Mouse (Mus musculus): Measurements from ENCODE around the gene Mypn. TPM values are rescaled to one million over a fixed set of nuclear protein-coding genes. Genes with fewer than 3 reads are reported as not detected.

The Mypn gene
- polyA plus RNA-seq, 1 experiment from 2014 or later: not detected

- Histone ChIP-seq H3K36me3 (replicated peaks) (no peaks in the 10 kb centered on the region), H3K27ac (replicated peaks) (no peak overlapping the region), H3K27me3 (replicated peaks; ENCODE audit: low read depth, poor library complexity, severe bottlenecking) (no peaks in the 10 kb centered on the region), H3K4me3 (no peak overlapping the region), H3K4me1 (no peaks in the 10 kb centered on the region), H3K9me3 (no peaks in the 10 kb centered on the region)
- DNase-seq (ENCODE audit: low spot score): no peak
- WGBS: 86% methylated on average over 8 of the region's 8 CpGs
Measured at GRCm38 (mm10) chr10:63235889-63236288, 32.1 kb upstream of the Mypn start.

DNA sequence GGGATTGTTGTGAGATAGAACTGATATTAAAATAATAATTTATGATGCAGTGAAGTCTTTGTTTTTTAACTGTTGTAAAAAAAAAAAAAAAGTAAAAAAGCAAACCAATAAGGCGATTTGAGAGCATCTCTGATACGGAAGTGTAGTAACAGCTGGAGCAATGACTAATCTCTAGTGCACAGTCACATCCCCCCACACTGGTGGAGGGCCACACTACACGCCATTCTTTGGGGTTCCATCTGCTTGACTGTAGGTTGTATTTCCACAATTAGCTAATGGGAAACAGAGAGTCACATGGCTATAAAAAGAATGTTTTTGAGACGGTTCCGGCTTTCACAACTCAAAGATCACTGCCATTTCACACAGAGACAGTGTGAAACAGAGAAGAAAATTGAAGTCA, 30.4 kb upstream of the Mypn start:
- Histone ChIP-seq H3K36me3 (replicated peaks) (no peaks in the 10 kb centered on the region), H3K27me3 (replicated peaks; ENCODE audit: low read depth, poor library complexity, severe bottlenecking) (no peaks in the 10 kb centered on the region), H3K4me1 (no peaks in the 10 kb centered on the region), H3K9me3 (no peaks in the 10 kb centered on the region), H3K27ac (replicated peaks) (no peak overlapping the region), H3K4me3 (no peak overlapping the region)
- 82% methylated on average over 5 of the region's 5 CpGs for WGBS
- no peak for DNase-seq (ENCODE audit: low spot score)

DNA sequence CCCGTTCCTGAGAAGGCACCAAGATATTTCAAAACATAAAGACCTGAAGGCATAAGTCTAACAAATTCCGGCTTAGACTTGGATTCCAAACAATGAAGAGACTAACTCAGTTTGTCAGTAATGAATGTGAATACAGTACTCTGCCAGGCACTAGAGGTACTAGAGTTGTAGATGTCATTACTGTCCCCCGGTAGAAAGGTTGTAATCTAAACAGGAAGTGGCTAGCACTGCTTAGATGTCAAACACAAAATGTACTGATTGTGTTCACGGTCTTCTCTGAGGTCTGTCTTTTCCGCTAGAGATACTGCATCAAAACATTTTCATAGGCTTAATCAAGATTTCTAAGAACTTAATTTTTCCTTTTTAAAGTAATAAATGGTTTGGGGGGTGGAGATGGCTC, 27.9 kb upstream of the Mypn start:
- DNase-seq (ENCODE audit: low spot score): no peak
- Histone ChIP-seq H3K27me3 (replicated peaks; ENCODE audit: low read depth, poor library complexity, severe bottlenecking) (no peaks in the 10 kb centered on the region), H3K4me1 (no peaks in the 10 kb centered on the region), H3K27ac (replicated peaks) (no peak overlapping the region), H3K36me3 (replicated peaks) (no peaks in the 10 kb centered on the region), H3K9me3 (no peaks in the 10 kb centered on the region), H3K4me3 (no peak overlapping the region)
- WGBS: 81% methylated on average over 5 of the region's 5 CpGs

- H3K27ac ChIP-seq (replicated peaks): no peak overlapping the region
- no peak for DNase-seq (ENCODE audit: low spot score)
- WGBS: 45% methylated on average over 5 of the region's 5 CpGs
- no peaks in the 10 kb centered on the region for H3K4me1 ChIP-seq
- H3K9me3 ChIP-seq: no peaks in the 10 kb centered on the region
- no peak overlapping the region for H3K4me3 ChIP-seq
- no peaks in the 10 kb centered on the region for H3K27me3 ChIP-seq (replicated peaks; ENCODE audit: low read depth, poor library complexity, severe bottlenecking)
- no peaks in the 10 kb centered on the region for H3K36me3 ChIP-seq (replicated peaks)
Measured at GRCm38 (mm10) chr10:63230854-63231253, 27.1 kb upstream of the Mypn start.

GRCm38 (mm10) chr10:63230266-63230665, 26.5 kb upstream of the Mypn start:
- DNase-seq (ENCODE audit: low spot score): no peak
- WGBS: 89% methylated on average over 7 of the region's 7 CpGs
- H3K4me3 ChIP-seq: no peak overlapping the region
- H3K4me1 ChIP-seq: no peaks in the 10 kb centered on the region
- H3K27me3 ChIP-seq (replicated peaks; ENCODE audit: low read depth, poor library complexity, severe bottlenecking): no peaks in the 10 kb centered on the region
- H3K9me3 ChIP-seq: no peaks in the 10 kb centered on the region
- H3K36me3 ChIP-seq (replicated peaks): no peaks in the 10 kb centered on the region
- H3K27ac ChIP-seq (replicated peaks): no peak overlapping the region

- H3K27ac ChIP-seq (replicated peaks): no peak overlapping the region
- no peaks in the 10 kb centered on the region for H3K27me3 ChIP-seq (replicated peaks; ENCODE audit: low read depth, poor library complexity, severe bottlenecking)
- H3K36me3 ChIP-seq (replicated peaks): no peaks in the 10 kb centered on the region
- no peak overlapping the region for H3K4me3 ChIP-seq
- 83% methylated on average over 12 of the region's 12 CpGs for WGBS
- no peak for DNase-seq (ENCODE audit: low spot score)
- no peaks in the 10 kb centered on the region for H3K9me3 ChIP-seq
- H3K4me1 ChIP-seq: no peaks in the 10 kb centered on the region
Measured at GRCm38 (mm10) chr10:63224341-63224740, 20.6 kb upstream of the Mypn start.

GRCm38 (mm10) chr10:63221081-63221783, 17.5 kb upstream of the Mypn start:
- no peak for DNase-seq (ENCODE audit: low spot score)
- WGBS: 78% methylated on average over 7 of the region's 7 CpGs
- no peaks in the 10 kb centered on the region for H3K4me1 ChIP-seq
- no peaks in the 10 kb centered on the region for H3K36me3 ChIP-seq (replicated peaks)
- H3K9me3 ChIP-seq: no peaks in the 10 kb centered on the region
- H3K4me3 ChIP-seq: no peak overlapping the region
- no peak overlapping the region for H3K27ac ChIP-seq (replicated peaks)
- H3K27me3 ChIP-seq (replicated peaks; ENCODE audit: low read depth, poor library complexity, severe bottlenecking): no peaks in the 10 kb centered on the region

DNA sequence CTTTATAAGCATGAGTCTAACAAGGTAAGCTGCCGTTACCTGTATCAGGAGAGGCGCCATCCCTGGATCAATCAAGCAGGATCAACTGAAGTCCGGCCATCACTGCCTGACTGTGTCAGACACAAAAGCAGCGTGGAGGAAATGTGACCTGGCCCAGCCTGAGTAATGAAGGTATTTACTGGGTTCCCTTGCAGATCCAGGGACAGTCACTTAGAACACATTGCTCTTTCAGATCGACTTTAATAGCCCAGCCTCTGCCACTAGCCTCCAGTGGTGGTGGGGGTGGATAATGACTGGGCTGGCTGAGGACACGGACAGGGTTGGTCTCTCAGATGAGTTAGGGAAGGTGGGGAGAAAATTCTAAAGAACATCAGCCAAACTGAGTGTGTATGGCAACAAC, 5.1 kb upstream of the Mypn start:
- Histone ChIP-seq H3K4me3 (no peak overlapping the region), H3K9me3 (no peaks in the 10 kb centered on the region), H3K36me3 (replicated peaks) (no peaks in the 10 kb centered on the region), H3K4me1 (no peaks in the 10 kb centered on the region), H3K27me3 (replicated peaks; ENCODE audit: low read depth, poor library complexity, severe bottlenecking) (no peaks in the 10 kb centered on the region), H3K27ac (replicated peaks) (no peak overlapping the region)
- 60% methylated on average over 6 of the region's 6 CpGs for WGBS
- DNase-seq (ENCODE audit: low spot score): no peak

- WGBS: 90% methylated on average over 3 of the region's 3 CpGs
- H3K4me1 ChIP-seq: no peaks in the 10 kb centered on the region
- DNase-seq (ENCODE audit: low spot score): no peak
- no peaks in the 10 kb centered on the region for H3K27me3 ChIP-seq (replicated peaks; ENCODE audit: low read depth, poor library complexity, severe bottlenecking)
- H3K27ac ChIP-seq (replicated peaks): no peak overlapping the region
- H3K4me3 ChIP-seq: no peak overlapping the region
- no peaks in the 10 kb centered on the region for H3K36me3 ChIP-seq (replicated peaks)
- H3K9me3 ChIP-seq: no peaks in the 10 kb centered on the region
Measured at GRCm38 (mm10) chr10:63203002-63203401, 750 bp downstream of the Mypn start.

DNA sequence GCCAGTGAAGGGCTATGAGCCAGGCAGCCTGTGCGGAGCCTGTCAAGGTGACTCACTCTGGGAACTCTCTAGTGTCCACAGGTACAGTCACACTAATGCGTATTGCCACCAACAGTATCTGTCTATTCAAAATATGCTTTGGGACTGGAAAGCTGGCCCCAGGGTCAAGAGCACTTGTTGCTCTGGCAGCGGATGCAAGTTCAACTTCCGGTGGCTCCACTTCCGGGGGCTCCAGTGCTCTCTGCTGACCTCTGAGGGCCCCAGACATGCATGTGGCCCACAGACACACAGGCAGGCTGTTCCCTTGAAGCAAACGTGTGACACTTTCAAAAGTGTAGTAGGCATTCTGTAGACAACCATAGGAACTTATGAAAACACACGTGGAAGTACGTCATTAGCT, 2.2 kb downstream of the Mypn start:
- H3K27ac ChIP-seq (replicated peaks): no peak overlapping the region
- H3K4me1 ChIP-seq: no peaks in the 10 kb centered on the region
- no peaks in the 10 kb centered on the region for H3K36me3 ChIP-seq (replicated peaks)
- DNase-seq (ENCODE audit: low spot score): no peak
- 78% methylated on average over 8 of the region's 8 CpGs for WGBS
- H3K4me3 ChIP-seq: no peak overlapping the region
- H3K9me3 ChIP-seq: no peaks in the 10 kb centered on the region
- no peaks in the 10 kb centered on the region for H3K27me3 ChIP-seq (replicated peaks; ENCODE audit: low read depth, poor library complexity, severe bottlenecking)

DNA sequence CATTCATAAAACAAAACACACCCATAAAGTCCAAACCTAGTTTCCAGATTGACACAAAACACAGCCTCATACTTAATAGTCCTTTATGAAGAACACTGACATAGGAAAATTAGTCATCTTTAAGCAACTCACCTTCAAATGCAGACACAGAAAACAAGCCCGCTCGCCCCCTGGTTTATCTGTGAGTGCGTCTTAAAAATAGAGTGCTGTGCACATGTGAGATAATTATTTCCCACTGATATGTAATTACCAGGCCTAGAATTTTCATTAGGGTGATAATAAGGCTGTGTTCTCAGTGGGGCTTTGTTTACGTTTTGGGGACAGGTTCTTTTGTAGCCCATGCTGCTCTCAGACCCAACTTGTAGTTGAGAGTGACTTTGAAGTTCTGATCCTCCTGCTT, 4.7 kb downstream of the Mypn start:
- DNase-seq (ENCODE audit: low spot score): no peak
- H3K36me3 ChIP-seq (replicated peaks): no peaks in the 10 kb centered on the region
- H3K27me3 ChIP-seq (replicated peaks; ENCODE audit: low read depth, poor library complexity, severe bottlenecking): no peaks in the 10 kb centered on the region
- H3K4me3 ChIP-seq: no peak overlapping the region
- H3K9me3 ChIP-seq: no peaks in the 10 kb centered on the region
- 81% methylated on average over 4 of the region's 4 CpGs for WGBS
- H3K4me1 ChIP-seq: no peaks in the 10 kb centered on the region
- H3K27ac ChIP-seq (replicated peaks): no peak overlapping the region

DNA sequence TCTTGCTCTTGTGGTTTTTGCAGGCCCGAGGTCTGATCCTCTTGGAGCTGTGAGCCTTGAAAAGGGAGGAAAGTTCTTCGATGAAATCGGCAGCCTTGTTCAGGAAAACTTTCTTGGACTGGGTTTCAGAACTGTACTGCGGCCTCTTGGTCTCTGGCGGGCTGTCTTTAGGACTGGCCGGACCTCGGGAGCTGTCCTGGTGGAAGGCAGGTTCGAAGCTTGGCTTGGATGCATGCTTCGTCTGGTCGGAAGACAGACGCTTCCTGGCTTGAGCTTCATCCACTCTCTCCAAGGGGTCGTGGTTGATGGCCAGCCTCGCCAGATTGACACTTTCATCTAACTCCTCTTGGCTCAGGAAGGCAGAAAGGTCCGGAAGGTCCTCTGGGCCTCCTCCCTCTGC, 11.0 kb downstream of the Mypn start:
- no peaks in the 10 kb centered on the region for H3K4me1 ChIP-seq
- no peak for DNase-seq (ENCODE audit: low spot score)
- no peak overlapping the region for H3K27ac ChIP-seq (replicated peaks)
- 86% methylated on average over 14 of the region's 14 CpGs for WGBS
- H3K36me3 ChIP-seq (replicated peaks): no peaks in the 10 kb centered on the region
- H3K9me3 ChIP-seq: no peaks in the 10 kb centered on the region
- H3K27me3 ChIP-seq (replicated peaks; ENCODE audit: low read depth, poor library complexity, severe bottlenecking): no peaks in the 10 kb centered on the region
- no peak overlapping the region for H3K4me3 ChIP-seq

DNA sequence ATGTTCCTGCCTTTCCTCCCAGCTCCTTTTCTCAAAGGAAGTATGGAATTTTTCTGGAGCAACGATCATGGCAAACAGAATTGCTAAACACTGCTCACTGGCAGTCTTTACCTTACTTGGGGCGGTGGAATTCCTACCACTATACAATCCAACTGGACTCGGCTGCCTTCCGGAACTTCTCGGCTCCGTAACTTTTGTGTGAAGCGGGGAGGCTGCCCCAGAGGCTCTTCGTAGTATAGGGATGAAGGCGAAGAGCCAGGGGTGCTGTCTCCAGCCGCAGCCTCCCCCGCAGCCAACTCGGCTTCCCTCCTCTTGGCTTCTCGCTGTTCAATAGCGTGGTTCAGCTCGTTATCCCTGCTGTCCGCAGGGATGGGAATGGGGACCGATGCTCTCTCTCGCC, 11.5 kb downstream of the Mypn start:
- 62% methylated on average over 18 of the region's 18 CpGs for WGBS
- H3K9me3 ChIP-seq: no peaks in the 10 kb centered on the region
- no peaks in the 10 kb centered on the region for H3K27me3 ChIP-seq (replicated peaks; ENCODE audit: low read depth, poor library complexity, severe bottlenecking)
- no peaks in the 10 kb centered on the region for H3K4me1 ChIP-seq
- no peaks in the 10 kb centered on the region for H3K36me3 ChIP-seq (replicated peaks)
- no peak overlapping the region for H3K4me3 ChIP-seq
- no peak for DNase-seq (ENCODE audit: low spot score)
- no peak overlapping the region for H3K27ac ChIP-seq (replicated peaks)

GRCm38 (mm10) chr10:63184451-63184850, 19.3 kb downstream of the Mypn start:
- H3K27me3 ChIP-seq (replicated peaks; ENCODE audit: low read depth, poor library complexity, severe bottlenecking): no peaks in the 10 kb centered on the region
- no peak for DNase-seq (ENCODE audit: low spot score)
- 78% methylated on average over 4 of the region's 4 CpGs for WGBS
- H3K27ac ChIP-seq (replicated peaks): no peak overlapping the region
- no peaks in the 10 kb centered on the region for H3K4me1 ChIP-seq
- H3K4me3 ChIP-seq: no peak overlapping the region
- no peaks in the 10 kb centered on the region for H3K9me3 ChIP-seq
- H3K36me3 ChIP-seq (replicated peaks): no peaks in the 10 kb centered on the region

Measured in embryonic facial prominence, embryonic 10.5 days (tissue).